Mouse (Mus musculus) heart, postnatal 0 days (tissue): ENCODE measurements at regions not wholly inside any gene's neighbourhood (a gene's known extent, or its start where the extent isn't known, plus 50 kb on each side); places are given as distances from the start of the nearest gene placed in this dataset.

Source experiments
- CTCF ChIP-seq: IDR thresholded peaks from 2 replicates; pipeline ENCODE4 v1.5.1; 2016; ENCODE audit warnings: antibody characterized with exemption, control low read depth, low read depth
- EP300 ChIP-seq: IDR thresholded peaks from 2 replicates; pipeline ENCODE4 v1.6.1; 2016; ENCODE audit warnings: antibody characterized with exemption, low read depth

- TF ChIP-seq CTCF, result no peak
- no peak for TF ChIP-seq EP300
Observed at GRCm38 (mm10) chr1:168754196-168754595, 322.1 kb upstream of the Pbx1 start.
